ENCODE assay signal across 8 mouse cellular contexts in the genomic region with DNA sequence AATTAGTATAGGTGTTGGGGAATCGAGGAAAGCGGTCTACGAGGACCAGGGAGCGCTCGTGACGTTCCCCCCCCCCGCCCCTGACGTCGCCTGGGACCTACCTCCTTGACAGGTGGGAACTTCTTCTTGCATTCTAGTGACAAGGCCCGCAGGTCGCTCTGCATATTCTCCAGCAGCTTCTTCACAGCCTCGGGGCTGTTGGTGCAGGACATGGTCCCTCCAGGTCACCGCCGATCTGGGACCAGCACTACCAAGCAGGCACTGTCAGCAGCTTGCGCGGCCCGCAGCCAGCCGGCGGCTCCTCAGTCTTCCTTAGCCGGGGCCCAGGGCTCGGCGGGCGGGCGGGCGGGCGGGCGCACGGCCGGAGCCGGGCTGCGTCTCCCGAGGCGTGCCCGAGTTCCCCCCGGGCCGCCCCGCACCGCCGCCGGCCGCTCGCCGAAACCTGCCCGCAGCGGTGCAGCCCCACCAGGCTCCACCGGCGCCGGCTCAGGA. TPM values are rescaled to one million over a fixed set of nuclear protein-coding genes. Genes with fewer than 3 reads are reported as not detected.
DNase-seq lines count a peak whose midpoint lies in the region; ATAC-seq lines count a peak whose summit lies in the region.

No protein-coding gene starts in this region.

- peak overlapping the region; percentile 80 for H3K9ac ChIP-seq in embryonic facial prominence, embryonic 15.5 days
- peak overlapping the region; percentile 82 for H3K9ac ChIP-seq in intestine, embryonic 14.5 days (ENCODE audit: low read length)

- H3K27ac ChIP-seq in embryonic facial prominence, embryonic 15.5 days (replicated peaks), result peak overlapping the region; percentile 75; the same call in 1 of the 2 replicates
- peak overlapping the region; percentile 75; the same call in 1 of the 2 replicates for H3K27ac ChIP-seq in intestine, embryonic 14.5 days (ENCODE audit: low read depth)

- H3K9me3 ChIP-seq in embryonic facial prominence, embryonic 15.5 days (replicated peaks), result no peaks in the 10 kb centered on the region
- H3K9me3 ChIP-seq in intestine, embryonic 14.5 days (ENCODE audit: control insufficient read depth, low read length), result no peaks in the 10 kb centered on the region

- intact Hi-C loops in left cerebral cortex, postnatal 4 days (cut with DNase I), result no loop called here
- intact Hi-C loops in left cerebral cortex, postnatal 10 days (cut with DNase I), result loop anchor here (10.0 kb wide), 1 partner anchor 271 kb away; no protein-coding TSS in a partner anchor
- intact Hi-C loops in left cerebral cortex, postnatal 14 days (cut with DNase I), result no loop called here

- ATAC-seq in embryonic facial prominence, embryonic 15.5 days (ENCODE audit: insufficient number of reproducible peaks, low FRiP score, low TSS enrichment, low read depth), result peak; percentile 77
- peak; percentile 82 for ATAC-seq in intestine, embryonic 14.5 days (replicated peaks; ENCODE audit: low FRiP score, low TSS enrichment, low read depth)
- 0 out of 2 replicates have a peak, but pooled peaks have one; percentile 6 for ATAC-seq in megakaryocyte-erythroid progenitor cell, adult 5-6 weeks (replicated peaks; ENCODE audit: low FRiP score, low TSS enrichment, poor library complexity, severe bottlenecking)

- H3K36me3 ChIP-seq in embryonic facial prominence, embryonic 15.5 days, result peaks cover 15% of the 10 kb centered on the region; the same call in 1 of the 2 replicates
- no peaks in the 10 kb centered on the region for H3K36me3 ChIP-seq in intestine, embryonic 14.5 days (ENCODE audit: control insufficient read depth, insufficient read depth, low read length)

- peaks cover 9% of the 10 kb centered on the region for H3K4me1 ChIP-seq in embryonic facial prominence, embryonic 15.5 days
- peaks cover 19% of the 10 kb centered on the region for H3K4me1 ChIP-seq in intestine, embryonic 14.5 days (replicated peaks; ENCODE audit: control insufficient read depth, insufficient read depth, low read length)

- DNase-seq in left cerebral cortex, postnatal 4 days, result peak; percentile 36
- no peak for DNase-seq in left cerebral cortex, postnatal 10 days (ENCODE audit: extremely low spot score in 1 of 2, low spot score in 2 of 2)
- DNase-seq in T-cell, adult 2 months (ENCODE audit: low spot score), result peak; percentile 17
- peak; percentile 76 for DNase-seq in intestine, embryonic 14.5 days (ENCODE audit: low spot score)
- DNase-seq in left cerebral cortex, postnatal 14 days (ENCODE audit: low spot score in 2 of 2), result no peak
- no peak for DNase-seq in gastrocnemius, adult 8-10 months (ENCODE audit: low spot score in 2 of 2)

- peak overlapping the region; percentile 96 for H3K4me3 ChIP-seq in embryonic facial prominence, embryonic 15.5 days (replicated peaks)
- H3K4me3 ChIP-seq in intestine, embryonic 14.5 days (ENCODE audit: low read depth, low read length), result peak overlapping the region; percentile 97

- H3K4me2 ChIP-seq in embryonic facial prominence, embryonic 15.5 days (replicated peaks), result peak overlapping the region; percentile 63
- H3K4me2 ChIP-seq in intestine, embryonic 14.5 days (ENCODE audit: low read length), result peak overlapping the region; percentile 81

- H3K27me3 ChIP-seq in embryonic facial prominence, embryonic 15.5 days, result no peaks in the 10 kb centered on the region
- no peaks in the 10 kb centered on the region for H3K27me3 ChIP-seq in intestine, embryonic 14.5 days (replicated peaks; ENCODE audit: control insufficient read depth, insufficient read depth, low read length)

- WGBS in embryonic facial prominence, embryonic 15.5 days, result under 1% methylated on average over 45 of the region's 48 CpGs
- WGBS in intestine, embryonic 14.5 days, result 0% methylated on average over 30 of the region's 48 CpGs

RNA-seq across cellular contexts. Expression of a gene that starts 0.5 kb away (rescaled TPM):
- 10 to 100 TPM; 77.4 to 79.9 TPM for total RNA-seq in left cerebral cortex, postnatal 4 days (2021)
- 10 to 100 TPM; 76.7 to 78.5 TPM for total RNA-seq in left cerebral cortex, postnatal 10 days (2021)
- 32.2 and 35.3 TPM in 2 replicates for polyA plus RNA-seq in embryonic facial prominence, embryonic 15.5 days (2015; fragmentation: Nextera tagmentation; extraction: Ambion mirVana)
- 28.7 TPM in 2 replicates for polyA plus RNA-seq in intestine, embryonic 14.5 days (2014; fragmentation: Nextera tagmentation; extraction: Ambion mirVana)
- total RNA-seq in megakaryocyte-erythroid progenitor cell, adult 5-6 weeks (2014; fragmentation: Nextera tagmentation), result 48.0 and 54.4 TPM in 2 replicates
- total RNA-seq in megakaryocyte-erythroid progenitor cell, adult 5-6 weeks (2017), result 39.5 and 52.1 TPM in 2 replicates
- total RNA-seq in left cerebral cortex, postnatal 14 days (2021), result 10 to 100 TPM; 91.2 to 95.9 TPM
- total RNA-seq in gastrocnemius, adult 8-10 months (2022), result 10 to 100 TPM; 32.5 to 39.1 (median 34.7) TPM

Comparison
In these comparisons a context has a peak if more than half of its experiments do, and no peak if none do; other contexts are left out.
1. DNase-seq: peak in left cerebral cortex, postnatal 4 days (single experiment), T-cell, adult 2 months (single experiment) and intestine, embryonic 14.5 days (single experiment); none in left cerebral cortex, postnatal 10 days (0 of 2), left cerebral cortex, postnatal 14 days (0 of 2) and gastrocnemius, adult 8-10 months (0 of 2).
2. ATAC-seq: peak in every context shown above with its lines; median percentile 82 in intestine, embryonic 14.5 days; 77 in embryonic facial prominence, embryonic 15.5 days; 6 in megakaryocyte-erythroid progenitor cell, adult 5-6 weeks.